ENCODE assay signal across 9 mouse cellular contexts in the genomic region with DNA sequence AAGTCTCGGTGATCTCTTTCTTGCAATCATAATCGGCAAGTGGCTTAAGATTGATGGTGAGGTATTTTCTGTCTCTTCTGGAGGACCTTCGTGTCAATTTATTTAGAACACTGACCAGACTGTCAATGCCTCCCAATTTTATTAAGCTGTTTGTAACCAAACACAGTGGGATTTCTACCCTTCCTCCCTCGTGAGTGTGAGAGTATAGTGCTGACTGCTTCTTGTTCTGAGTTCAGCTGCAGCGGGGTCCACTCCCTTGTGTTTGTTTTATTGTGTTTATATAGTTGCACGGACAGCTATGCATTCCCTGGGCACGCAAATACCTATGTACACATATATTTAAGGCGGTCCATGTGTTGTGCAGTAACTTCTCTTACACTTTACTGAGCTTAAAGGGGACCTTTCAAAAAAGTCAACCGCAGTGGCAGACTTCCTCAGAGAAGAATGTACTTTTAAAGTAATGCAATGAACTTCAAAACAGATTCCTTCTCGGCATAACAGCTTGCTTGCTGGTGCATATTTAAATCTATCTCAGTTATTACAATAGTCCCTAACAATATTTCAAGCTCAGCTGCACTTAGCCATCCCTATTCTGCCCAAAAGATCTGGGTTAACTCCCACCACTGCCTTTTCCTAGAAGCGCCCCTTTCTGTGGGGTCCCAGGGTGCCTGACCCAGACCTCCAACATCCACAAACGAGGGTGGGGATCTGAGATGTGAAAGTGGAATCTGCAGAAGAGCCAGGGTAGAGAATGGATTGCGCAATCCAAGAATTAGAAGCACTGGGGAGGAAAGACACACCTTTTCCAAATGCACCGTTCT.
DNase-seq lines count a peak whose midpoint lies in the region; ATAC-seq and TF ChIP-seq lines count a peak whose summit lies in the region.
"Had no signal": no experiment of that assay in that cellular context is flagged by ENCODE, and none has a peak within 500 bp of the region (broad histone marks: within the 10 kb centered on the region; RNA-seq: fewer than 3 reads in every experiment).

No protein-coding gene starts in this region.

- H3K4me3 ChIP-seq in kidney, embryonic 14.5 days (ENCODE audit: low read length): peak overlapping the region; percentile 30
- H3K4me3 ChIP-seq in embryonic facial prominence, embryonic 10.5 days: peak overlapping the region; percentile 55
- peak overlapping the region; percentile 26; the same call in 1 of the 2 replicates for H3K4me3 ChIP-seq in hindbrain, embryonic 15.5 days
- H3K4me3 ChIP-seq in myocyte: no peak overlapping the region
- H3K4me3 ChIP-seq: liver, embryonic 12.5 days had no signal

- H3K9me3 ChIP-seq in kidney, embryonic 14.5 days (ENCODE audit: control insufficient read depth, low read length): no peaks in the 10 kb centered on the region
- H3K9me3 ChIP-seq in embryonic facial prominence, embryonic 10.5 days: no peaks in the 10 kb centered on the region
- no peaks in the 10 kb centered on the region for H3K9me3 ChIP-seq in hindbrain, embryonic 15.5 days
- H3K9me3 ChIP-seq: liver, embryonic 12.5 days had no signal

- H3K4me1 ChIP-seq in kidney, embryonic 14.5 days (ENCODE audit: control insufficient read depth, insufficient read depth, low read length): peaks cover 25% of the 10 kb centered on the region
- peaks cover 83% of the 10 kb centered on the region for H3K4me1 ChIP-seq in embryonic facial prominence, embryonic 10.5 days
- peaks cover 49% of the 10 kb centered on the region for H3K4me1 ChIP-seq in hindbrain, embryonic 15.5 days (replicated peaks)
- H3K4me1 ChIP-seq: liver, embryonic 12.5 days had no signal

- peak overlapping the region; percentile 51 for H3K4me2 ChIP-seq in kidney, embryonic 14.5 days (replicated peaks; ENCODE audit: low read depth, low read length)
- peak overlapping the region; percentile 49 for H3K4me2 ChIP-seq in hindbrain, embryonic 15.5 days
- no peak overlapping the region for H3K4me2 ChIP-seq in myocyte (ENCODE audit: low read depth)

- no peaks in the 10 kb centered on the region for H3K27me3 ChIP-seq in kidney, embryonic 14.5 days (ENCODE audit: control insufficient read depth, insufficient read depth, low read length)
- peaks cover 82% of the 10 kb centered on the region for H3K27me3 ChIP-seq in embryonic facial prominence, embryonic 10.5 days (replicated peaks; ENCODE audit: low read depth, poor library complexity, severe bottlenecking)
- peaks cover 3% of the 10 kb centered on the region; the same call in 1 of the 2 replicates for H3K27me3 ChIP-seq in hindbrain, embryonic 15.5 days
- no peaks in the 10 kb centered on the region for H3K27me3 ChIP-seq in myocyte (ENCODE audit: control insufficient read depth, insufficient read depth, insufficient read length)

- peak overlapping the region; percentile 64 for H3K27ac ChIP-seq in kidney, embryonic 14.5 days (ENCODE audit: low read depth, low read length)
- peak overlapping the region; percentile 67 for H3K27ac ChIP-seq in embryonic facial prominence, embryonic 10.5 days (replicated peaks)
- peak overlapping the region; percentile 82 for H3K27ac ChIP-seq in hindbrain, embryonic 15.5 days (replicated peaks)
- H3K27ac ChIP-seq: liver, embryonic 12.5 days had no signal

- 8% methylated on average over 14 of the region's 14 CpGs for WGBS in kidney, embryonic 14.5 days
- 2% methylated on average over 14 of the region's 14 CpGs for WGBS in embryonic facial prominence, embryonic 10.5 days
- WGBS in hindbrain, embryonic 15.5 days: 15% methylated on average over 14 of the region's 14 CpGs

- H3ac ChIP-seq in myocyte (ENCODE audit: control insufficient read depth, insufficient read length): no peak overlapping the region

- H3K36me3 ChIP-seq in kidney, embryonic 14.5 days (ENCODE audit: control insufficient read depth, insufficient read depth, low read length): no peaks in the 10 kb centered on the region
- H3K36me3 ChIP-seq in embryonic facial prominence, embryonic 10.5 days (replicated peaks): no peaks in the 10 kb centered on the region
- H3K36me3 ChIP-seq in hindbrain, embryonic 15.5 days: no peaks in the 10 kb centered on the region
- H3K36me3 ChIP-seq in myocyte (ENCODE audit: control insufficient read depth, insufficient read depth): no peaks in the 10 kb centered on the region
- H3K36me3 ChIP-seq: liver, embryonic 12.5 days had no signal

- DNase-seq in kidney, postnatal 25 days: no peak
- DNase-seq in embryonic facial prominence, embryonic 10.5 days (ENCODE audit: low spot score): no peak
- no peak for DNase-seq in cerebellum, adult 11-12 months
- no peak for DNase-seq in yolk sac, embryonic 10.5 days (ENCODE audit: low spot score)
- DNase-seq in urinary bladder, adult 2 months (ENCODE audit: low spot score): no peak

- no peak for ATAC-seq in kidney, embryonic 14.5 days (ENCODE audit: low FRiP score, low TSS enrichment)
- no peak for ATAC-seq in hindbrain, embryonic 15.5 days (ENCODE audit: low FRiP score, low read depth)
- ATAC-seq: liver, embryonic 12.5 days had no signal

- peak overlapping the region; percentile 49; the same call in 1 of the 2 replicates for H3K9ac ChIP-seq in kidney, embryonic 14.5 days (ENCODE audit: low read depth, low read length)
- H3K9ac ChIP-seq in hindbrain, embryonic 15.5 days: peak overlapping the region; percentile 27
- H3K9ac ChIP-seq: liver, embryonic 12.5 days had no signal

- H3K79me2 ChIP-seq in myocyte (ENCODE audit: control insufficient read depth, insufficient read depth): no peaks in the 10 kb centered on the region

- TF ChIP-seq POLR2A in myocyte (IDR thresholded peaks at IDR 0.05; ENCODE audit: insufficient read length, low read depth): no peak

TF ChIP-seq in myocyte, 11 proteins besides CTCF, POLR2A, EP300 and RAD21:
- TF ChIP-seq MYOD1 (IDR thresholded peaks at IDR 0.05; ENCODE audit: control insufficient read depth in 1 of 3, insufficient read length in 2 of 3, low read depth in 2 of 3): no peak
- no peak for TF ChIP-seq MAX (IDR thresholded peaks at IDR 0.05; ENCODE audit: low read depth)
- TF ChIP-seq CEBPB (IDR thresholded peaks at IDR 0.05; ENCODE audit: insufficient read depth, poor library complexity, severe bottlenecking): peak; percentile 74
- TF ChIP-seq USF1 (IDR thresholded peaks at IDR 0.05; ENCODE audit: low read depth): no peak
- no peak for TF ChIP-seq MYOG (IDR thresholded peaks at IDR 0.05; ENCODE audit: control insufficient read depth in 1 of 3, insufficient read depth in 1 of 3, insufficient read length in 2 of 3, low read depth in 2 of 3)
- no peak for TF ChIP-seq TCF12 (IDR thresholded peaks at IDR 0.05; ENCODE audit: insufficient read depth, poor library complexity, severe bottlenecking)
- TF ChIP-seq E2F4 (IDR thresholded peaks at IDR 0.05; ENCODE audit: insufficient read depth): no peak
TF ChIP-seq in myocyte: peak in this region for 1.
